Mouse (Mus musculus) gastrocnemius, postnatal 36 days (tissue): Measurements from ENCODE around the gene Pak1. TPM values are rescaled to one million over a fixed set of nuclear protein-coding genes. Genes with fewer than 3 reads are reported as not detected.

Experiments
- DNase-seq, 2 experiments: peaks; one replicate each; pipeline ENCODE4 v3.0.0; 2022
- intact Hi-C: fragments of 180-260 bp; cut with DNase I; formaldehyde crosslinking; loops from one replicate; pipeline ENCODE4 v1.15.1; 2025
- total RNA-seq, 2 experiments: library from RNA; stranded (reverse); gene quantifications; 2 replicates each; pipeline ENCODE4 v1.2.3; 2021

The Pak1 gene
- total RNA-seq, 2 experiments from 2014 or later, result 21.8 to 23.9 TPM

DNA sequence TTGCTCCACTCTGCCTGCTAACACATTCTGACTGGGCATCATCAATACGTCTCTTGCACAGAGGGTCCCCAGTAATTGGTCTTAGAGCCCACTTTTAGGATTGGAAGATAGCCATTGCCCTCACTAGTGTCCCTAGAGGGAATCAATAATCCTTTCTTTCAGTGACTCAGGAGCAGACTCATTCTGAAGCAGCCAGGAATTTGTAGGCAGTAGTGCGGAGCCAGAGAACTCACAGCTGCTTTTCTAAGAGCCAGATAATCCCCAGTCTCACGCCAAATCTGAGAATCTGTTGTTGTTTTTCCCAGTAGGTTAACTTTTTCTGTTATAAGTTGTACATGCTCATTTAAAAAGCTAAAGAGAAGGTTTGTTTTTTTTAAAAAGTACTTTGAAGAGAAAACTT lies 13.0 kb upstream of the Pak1 start:
- intact Hi-C loops, result no loop called here
- DNase-seq, result no peak

DNA sequence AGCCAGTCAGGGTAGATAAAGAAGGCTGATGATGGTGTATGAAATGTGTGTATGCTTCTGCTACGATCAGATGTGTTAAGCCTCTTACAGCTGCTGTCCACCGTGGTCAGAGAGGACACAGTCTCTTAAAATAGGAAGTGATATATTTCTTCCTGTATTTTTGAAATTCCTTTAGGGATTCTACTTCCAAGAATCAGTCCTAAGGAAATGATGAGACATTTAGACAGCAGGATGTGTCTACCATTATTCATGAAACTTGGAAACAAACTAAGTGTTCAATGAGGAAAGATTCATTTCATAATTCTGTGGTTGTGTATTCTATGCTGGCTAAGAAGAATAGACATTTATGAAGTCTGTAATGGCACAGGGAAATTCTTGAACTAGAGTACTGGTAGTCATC lies 12.4 kb upstream of the Pak1 start:
- no peak for DNase-seq
- intact Hi-C loops, result no loop called here

DNA sequence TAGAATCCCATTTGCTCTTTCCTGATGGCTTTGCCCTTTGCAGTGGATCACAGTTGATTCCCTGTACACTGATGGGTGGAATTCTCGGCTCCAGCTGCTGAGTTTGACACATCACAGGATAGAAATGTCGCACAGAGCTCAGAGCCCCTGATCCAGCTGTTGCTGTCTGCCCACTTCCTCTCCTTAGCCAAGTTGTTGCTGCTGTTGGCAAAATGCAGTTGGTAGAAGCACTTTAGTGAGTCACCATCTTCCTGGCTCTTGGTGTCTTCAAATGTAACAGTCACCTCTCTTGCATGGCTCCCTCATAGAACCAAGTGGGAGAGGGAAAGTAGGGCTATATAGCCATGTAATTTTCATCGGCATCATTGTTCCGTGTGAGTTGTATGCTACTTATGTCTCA lies 11.2 kb upstream of the Pak1 start:
- DNase-seq, result no peak
- intact Hi-C loops, result no loop called here

DNA sequence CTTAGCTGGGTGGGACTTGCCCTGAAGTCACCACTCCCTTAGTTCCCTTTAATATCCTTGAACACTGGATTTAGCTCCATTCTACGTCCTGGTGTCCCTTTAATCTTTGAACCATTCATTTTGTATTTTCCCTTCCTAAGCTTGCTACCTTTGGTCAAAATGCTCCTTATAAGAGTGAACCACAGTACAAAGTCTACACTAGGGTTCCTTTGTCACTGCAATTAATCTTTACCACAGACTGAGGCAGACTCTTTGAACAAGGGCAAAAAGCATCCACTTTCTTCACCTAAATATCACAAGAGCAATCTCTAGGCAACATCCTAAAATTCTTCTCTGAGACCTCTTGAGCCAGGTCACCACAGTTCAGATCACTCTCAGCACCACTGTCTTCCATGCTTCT lies 8.1 kb upstream of the Pak1 start:
- intact Hi-C loops, result no loop called here
- DNase-seq, result no peak

DNA sequence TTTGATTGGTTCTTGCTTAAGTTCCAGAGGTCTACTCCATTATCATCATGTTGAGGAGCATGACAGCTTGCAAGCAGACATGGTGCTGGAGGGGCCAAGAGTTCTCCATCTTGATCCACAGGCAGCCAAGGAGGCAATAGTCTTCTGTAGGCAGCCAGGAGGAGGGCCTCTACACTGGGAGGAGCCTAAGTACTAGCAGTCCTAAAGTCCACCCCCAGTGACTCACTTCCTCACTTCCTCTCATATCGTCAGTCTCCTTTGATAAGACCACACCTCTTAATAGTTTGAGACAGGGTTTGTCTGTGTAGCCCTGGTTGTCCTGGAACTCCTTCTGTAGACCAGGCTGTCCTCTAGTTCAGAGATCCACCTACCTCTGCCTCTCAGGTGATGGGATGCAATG lies 7.5 kb upstream of the Pak1 start:
- DNase-seq, result no peak
- intact Hi-C loops, result no loop called here

DNA sequence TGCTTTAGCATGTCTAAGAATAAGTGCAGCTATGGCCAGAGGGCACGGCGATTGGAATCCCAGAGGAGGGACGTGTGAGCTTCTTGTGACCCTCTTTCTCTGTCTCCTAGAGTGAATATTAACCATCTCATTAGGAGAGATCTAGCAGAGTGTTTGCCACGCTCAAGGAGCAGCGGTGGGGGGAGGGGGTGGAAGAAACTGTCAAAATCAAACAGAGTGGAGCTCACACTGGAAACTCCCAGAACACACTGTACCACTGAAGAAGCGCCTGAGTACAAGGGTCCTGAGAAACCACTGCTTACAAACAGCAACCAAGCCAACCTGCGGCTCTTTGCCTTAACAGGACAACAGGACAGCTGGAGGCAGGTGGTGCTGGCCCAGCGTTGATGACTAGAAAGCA lies 6.8 kb upstream of the Pak1 start:
- no peak for DNase-seq
- intact Hi-C loops, result no loop called here

DNA sequence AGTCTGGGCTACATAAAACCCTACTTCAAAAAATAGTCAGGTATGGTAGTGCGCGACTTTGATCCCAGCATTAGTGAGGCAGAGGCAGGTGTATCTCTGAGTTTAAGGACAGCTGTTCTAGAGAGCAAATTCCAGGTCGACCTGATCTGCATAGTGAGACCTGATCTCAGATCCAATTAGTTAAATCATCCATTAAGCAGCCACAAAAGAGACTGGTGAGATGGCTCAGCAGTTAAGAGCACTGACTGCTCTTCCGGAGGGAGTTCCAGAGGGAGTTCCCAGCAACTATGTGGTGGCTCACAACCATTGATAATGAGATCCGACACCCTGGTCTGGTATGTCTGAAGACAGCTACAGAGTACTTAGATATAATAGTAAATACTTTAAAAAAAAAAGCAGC lies 4.8 kb upstream of the Pak1 start:
- DNase-seq, result no peak
- intact Hi-C loops, result no loop called here

DNA sequence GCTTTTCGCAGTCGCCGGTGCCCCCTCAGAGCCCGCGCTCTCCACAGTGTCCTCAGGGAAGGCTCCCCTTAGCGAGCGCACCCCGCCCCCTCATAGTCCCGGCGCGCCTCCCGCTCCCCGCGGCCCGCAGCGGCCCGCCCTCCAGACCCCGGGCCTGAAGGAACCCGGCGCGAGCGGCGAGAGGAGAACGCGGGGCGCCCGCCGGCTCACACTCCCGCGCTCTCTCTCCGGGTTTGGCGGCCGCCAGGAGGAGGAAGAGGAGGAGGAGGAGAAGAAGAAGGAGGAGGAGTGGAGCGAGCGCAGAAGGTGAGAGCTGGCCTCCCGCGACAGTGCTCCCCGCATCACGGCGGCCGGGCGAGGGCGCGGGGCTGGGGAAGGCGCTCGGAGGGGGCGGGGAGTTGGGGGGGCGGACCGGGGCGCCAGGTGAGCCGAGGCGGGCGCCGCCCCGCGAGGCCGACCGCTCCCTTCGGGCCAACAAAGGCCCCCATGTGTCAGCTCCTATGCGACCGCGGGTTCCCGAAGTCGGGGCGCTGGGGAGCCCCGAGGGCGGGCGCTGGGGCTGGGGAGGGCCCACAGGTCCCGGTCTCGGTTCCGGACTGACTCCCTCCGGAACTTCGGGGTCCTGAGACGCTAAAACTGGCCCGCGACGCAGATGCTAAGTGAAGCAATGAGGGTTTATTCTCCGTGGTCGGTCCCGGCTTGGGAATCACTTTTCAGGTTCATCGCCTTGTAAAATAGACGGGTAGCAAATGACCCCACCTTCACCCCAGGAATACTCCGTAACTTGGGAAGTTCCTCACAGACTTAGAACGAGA lies 535 bp downstream of the Pak1 start:
- intact Hi-C loops, result no loop called here
- DNase-seq, result no peak

DNA sequence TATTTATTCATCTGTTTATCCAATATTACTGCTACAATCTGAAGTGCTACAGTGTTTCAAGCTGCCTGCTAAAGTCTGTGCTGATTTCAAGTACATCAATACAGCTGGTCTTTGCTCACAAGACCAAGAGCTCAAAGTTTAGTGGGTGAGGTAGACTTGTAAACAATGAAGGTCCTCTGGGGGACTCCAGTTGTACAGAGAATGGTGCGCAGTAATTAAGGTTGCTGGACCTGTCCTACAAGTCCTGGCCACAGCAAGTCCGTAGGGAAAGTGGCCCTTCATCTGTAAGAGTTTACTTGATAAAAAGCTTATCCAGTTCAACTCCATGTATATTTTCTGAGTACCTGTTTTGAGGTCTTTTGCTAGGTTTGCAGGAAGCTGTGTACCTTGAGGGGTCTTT lies 1.9 kb downstream of the Pak1 start:
- intact Hi-C loops, result loop anchor here (5.0 kb wide), 1 partner anchor 52 kb away; no protein-coding TSS in a partner anchor
- no peak for DNase-seq

DNA sequence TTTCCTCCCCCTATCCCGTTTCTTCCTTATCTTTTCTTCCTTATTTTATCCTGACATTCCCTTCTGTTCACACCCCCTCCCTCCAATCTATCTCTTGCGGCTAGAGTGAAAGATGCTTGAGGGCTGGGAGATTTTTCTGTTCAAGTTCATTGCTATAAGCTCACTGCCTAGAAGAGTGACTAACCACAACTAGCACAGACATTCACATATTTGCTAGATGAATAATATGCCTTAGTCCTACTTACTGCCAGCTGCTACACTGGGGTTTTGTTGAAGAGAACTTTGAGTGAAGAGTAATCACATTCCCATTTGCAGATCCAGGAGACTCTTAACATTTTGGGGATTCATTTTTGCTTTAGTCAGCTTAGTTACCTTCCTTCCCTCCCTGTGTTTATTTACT lies 4.0 kb downstream of the Pak1 start:
- no peak for DNase-seq

DNA sequence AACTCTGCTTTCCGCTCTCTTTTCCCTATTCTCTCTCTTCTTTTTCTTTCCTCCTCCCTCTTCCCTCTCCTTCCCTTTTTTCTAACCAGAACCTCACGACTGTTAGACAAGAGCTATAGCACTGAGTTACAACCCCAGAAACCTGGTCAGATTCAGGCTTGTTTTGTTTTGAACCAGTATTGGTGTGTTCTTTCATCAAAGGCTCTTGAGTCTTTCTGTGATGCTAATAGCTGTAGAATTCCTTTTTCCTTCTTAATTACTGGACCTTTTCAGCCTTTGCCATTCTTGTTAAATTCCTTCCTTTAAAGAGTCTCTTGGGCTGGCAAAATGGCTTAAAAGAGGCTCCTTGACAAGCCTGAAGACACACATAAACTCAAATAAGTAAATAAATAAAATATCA lies 14.8 kb downstream of the Pak1 start:
- intact Hi-C loops, result no loop called here
- DNase-seq, result no peak

More for the DNA sequence above, 4.0 kb downstream of the Pak1 start:
- intact Hi-C loops, result loop anchor here (5.0 kb wide), 1 partner anchor 50 kb away; no protein-coding TSS in a partner anchor

DNA sequence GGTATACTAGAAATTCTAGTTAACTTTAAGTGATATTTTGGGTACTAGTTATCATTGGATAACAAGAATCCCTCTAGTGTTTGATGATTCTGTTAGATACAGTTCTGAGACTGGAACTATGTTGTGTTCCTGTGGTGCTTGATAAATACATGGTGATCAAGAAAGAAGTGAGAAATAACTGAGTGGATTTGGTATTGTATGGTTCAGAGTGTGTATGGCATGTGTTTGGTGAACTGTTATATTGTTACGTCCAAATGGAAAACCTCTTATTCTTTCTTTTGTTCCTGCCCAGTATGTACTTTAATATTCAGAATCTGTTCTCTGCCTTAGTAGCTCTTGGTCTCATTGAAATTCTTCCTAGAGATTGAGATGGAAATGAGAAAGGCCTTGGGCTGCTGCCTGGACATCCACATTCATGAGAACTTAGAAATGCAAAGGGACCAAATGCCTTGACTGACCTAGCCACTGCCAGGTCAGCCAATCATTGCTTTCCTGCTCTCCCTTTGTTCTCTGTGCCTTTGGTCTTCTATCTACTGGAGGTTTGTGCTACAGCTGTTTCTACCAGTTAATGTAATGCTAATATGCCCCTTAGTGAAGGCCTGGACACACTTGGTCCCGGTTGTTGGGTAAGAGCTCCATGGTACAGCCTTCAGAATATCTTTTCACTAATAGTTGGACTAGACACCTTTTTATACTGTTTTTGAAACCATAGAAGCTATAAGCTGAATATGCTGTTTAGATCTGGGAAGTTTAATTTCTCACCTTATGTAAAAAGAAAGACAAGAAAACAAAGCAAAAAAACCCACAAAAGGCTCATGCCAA lies 16.1 kb downstream of the Pak1 start:
- intact Hi-C loops, result no loop called here

DNA sequence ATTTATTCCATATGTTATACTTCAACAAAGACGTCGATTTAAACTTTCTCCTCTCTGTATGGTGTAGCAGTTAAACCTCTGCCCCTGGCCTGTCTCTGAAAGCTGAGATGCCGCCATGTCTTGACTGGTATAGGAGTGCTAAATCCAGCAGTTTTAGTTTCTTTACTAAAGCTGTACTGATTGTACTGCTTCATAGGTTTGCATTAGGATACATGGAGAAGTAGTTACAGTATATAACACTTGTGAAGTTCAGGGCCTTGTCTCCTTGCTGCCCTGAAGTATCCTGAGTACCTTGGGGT lies 16.7 kb downstream of the Pak1 start:
- intact Hi-C loops, result no loop called here
- DNase-seq, result no peak

More for the DNA sequence above, 16.1 kb downstream of the Pak1 start:
- no peak for DNase-seq

DNA sequence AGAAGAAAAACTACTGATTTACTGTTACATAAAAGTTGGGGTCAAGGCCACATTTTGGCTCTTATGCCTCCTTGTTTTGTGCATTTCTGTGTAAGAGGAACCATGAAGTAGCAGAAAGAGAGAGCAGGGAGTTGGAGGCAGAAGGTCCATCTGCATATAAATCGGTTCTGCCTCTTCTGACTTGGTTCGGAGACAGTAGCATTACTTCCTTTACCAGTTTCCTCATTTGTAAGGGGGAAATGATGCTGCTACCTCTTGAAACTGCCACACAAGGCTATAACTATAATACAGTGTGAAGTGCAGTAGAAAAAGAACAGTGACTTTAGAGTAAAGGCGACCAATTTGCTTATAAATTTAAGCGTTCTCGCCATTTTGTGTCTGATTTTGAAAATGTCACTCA lies 21.0 kb downstream of the Pak1 start:
- DNase-seq, result no peak
- intact Hi-C loops, result no loop called here

DNA sequence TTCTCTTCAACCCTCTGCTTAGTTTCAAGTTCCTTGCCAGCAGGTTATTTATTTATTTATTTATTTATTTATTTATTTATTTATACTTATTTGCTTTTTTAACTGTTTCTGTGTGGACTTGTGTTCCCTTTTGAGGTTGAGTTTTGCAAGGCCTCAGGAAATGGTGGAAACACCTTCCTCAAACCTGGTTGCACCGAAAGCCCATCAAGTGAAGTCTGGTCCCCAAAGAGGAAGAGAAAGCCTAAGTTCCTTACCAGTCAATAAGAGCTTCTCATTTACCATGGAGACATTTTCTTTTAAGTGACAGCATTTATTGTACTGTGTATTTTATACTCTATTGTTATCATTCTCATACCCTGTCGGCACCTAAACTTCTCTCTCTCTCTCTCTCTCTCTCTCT lies 33.5 kb downstream of the Pak1 start:
- no peak for DNase-seq
- intact Hi-C loops, result no loop called here

DNA sequence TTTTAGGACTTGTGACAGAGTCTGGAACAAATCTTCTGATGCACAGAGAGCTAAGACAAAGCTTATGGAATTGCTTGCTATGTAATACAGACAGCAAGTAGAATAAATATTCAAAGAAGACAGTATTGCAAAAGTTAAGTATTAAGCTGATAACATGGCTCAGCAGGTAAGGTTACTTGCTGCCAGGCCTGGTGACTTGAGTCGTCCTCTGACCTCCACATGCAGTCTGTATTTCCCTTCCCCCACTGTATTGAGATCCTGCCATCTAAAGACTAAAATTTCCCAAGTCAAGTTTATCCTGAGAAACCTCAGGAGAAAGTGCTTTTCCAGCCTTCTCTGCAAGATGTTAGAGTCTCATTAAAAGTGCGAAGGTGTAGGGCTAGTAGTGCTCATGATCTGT lies 40.8 kb downstream of the Pak1 start:
- no peak for DNase-seq
- intact Hi-C loops, result no loop called here

DNA sequence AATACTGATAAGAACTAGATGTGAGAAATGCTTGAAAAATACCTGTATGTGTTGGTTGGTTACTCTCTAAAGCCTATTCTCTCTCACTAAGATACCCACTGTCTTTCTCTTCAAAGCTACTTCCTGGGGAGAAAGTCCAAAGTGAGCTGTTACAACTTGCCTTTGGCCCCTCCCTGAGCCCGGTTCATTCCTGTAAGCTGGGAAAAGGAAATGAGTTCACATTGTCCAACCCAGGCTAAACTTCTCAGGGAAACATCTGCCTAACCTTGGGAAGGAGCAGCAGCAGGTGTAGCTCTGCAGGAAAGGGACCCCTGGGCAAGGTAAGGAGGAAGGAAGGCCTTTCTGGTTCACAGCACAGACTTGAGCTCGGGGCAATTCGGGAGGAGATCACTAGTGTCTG lies 42.4 kb downstream of the Pak1 start:
- intact Hi-C loops, result no loop called here
- no peak for DNase-seq

DNA sequence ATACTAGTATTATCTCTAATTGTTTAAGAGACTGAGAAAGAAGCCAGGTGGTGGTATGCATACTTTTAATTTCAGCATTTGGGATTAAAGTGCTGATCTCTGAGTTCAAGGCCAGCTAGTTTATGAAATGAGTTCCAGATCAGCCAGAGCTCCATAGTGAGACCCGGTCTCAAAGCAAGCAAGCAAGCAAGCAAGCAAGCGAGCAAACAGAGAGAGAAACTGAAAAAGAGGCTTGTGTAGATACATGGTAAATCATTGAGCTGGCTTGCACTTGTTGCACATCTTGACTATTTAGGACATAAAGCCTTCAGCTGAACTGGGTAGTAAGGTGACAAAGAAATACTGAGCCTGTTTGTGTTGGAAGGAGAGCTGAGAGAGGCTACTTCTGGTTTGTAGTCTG lies 44.6 kb downstream of the Pak1 start:
- intact Hi-C loops, result no loop called here
- no peak for DNase-seq

DNA sequence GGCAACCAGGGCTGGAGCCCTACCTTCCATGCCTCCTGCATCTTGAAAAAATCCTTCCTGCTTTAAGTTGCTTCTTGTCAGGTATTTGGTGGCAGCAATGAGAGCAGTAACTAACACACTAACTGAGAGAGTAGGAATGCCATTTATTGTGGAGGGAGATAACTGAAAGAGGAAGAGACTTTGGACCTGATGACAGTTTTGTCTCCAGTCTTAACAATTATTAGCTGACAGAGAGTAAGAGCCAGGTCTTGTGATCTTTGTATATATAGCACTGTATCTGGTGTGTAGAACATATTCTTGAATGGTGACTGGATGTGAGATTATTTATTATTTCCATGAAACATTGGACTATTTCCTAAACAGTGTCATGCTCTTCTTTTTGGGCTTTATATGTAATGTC lies 50.2 kb downstream of the Pak1 start:
- intact Hi-C loops, result no loop called here
- DNase-seq, result no peak

DNA sequence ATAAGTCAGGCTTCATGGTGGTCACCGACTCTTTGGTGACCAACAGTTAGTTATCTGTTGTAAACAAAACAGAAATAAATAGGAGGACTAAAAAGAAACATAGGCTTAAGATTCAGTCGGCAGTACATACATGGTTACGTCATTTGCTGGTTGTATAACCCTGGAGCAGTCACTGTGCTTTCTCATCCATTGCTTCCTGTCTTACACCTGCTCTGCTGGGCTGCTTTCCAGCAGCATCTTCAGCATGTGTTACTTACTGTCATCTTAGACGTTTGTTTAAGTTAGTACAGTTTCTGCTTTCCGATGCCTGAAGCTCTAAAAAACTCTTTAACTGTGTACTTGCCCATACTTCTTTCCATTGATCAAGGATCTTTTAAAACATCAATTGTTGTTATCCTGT lies 53.0 kb downstream of the Pak1 start:
- DNase-seq, result no peak
- intact Hi-C loops, result loop anchor here (5.0 kb wide), 2 partner anchors 49 to 94 kb away; no protein-coding TSS in a partner anchor

DNA sequence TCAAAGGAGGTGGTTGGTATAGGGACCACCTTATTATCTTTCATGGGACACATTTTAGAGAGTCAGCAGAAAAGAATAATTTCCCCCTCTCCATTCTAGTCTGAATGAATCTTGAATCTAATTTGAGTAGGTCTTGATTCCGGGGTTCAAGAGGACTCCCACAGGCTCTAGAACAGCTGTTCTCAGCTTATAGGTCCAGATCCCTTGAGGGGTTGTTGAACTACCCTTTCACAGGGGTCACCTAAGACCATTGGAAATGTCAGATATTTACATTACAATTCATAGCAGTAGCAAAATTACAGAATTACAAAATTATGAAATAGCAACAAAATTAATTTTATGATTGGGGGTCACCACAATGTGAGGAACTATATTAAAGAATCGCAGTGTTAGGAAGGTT lies 54.0 kb downstream of the Pak1 start:
- intact Hi-C loops, result loop anchor here (5.0 kb wide), 2 partner anchors 50 to 95 kb away; no protein-coding TSS in a partner anchor

More for the DNA sequence above, 54.0 kb downstream of the Pak1 start:
- DNase-seq, result no peak
